ENCODE assay signal across 8 mouse cellular contexts in the genomic region with DNA sequence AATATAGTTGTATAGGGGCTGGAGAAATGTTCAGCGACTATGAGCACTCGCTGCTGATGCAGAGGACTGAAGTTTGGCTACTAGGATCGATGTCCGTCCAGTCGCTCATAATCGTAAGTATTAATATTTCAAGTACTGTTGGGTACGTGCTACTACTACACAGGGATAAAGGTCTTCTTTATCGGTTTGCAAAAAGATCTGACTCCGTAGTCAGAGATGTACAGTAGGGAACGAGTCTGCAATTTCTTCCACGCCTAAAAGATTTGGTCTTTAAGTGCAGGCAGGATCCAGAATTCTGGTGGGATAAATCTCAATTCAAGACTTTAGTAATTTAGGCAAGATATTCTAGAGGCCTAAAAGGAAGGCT. TPM values are rescaled to one million over a fixed set of nuclear protein-coding genes. Genes with fewer than 3 reads are reported as not detected.
DNase-seq lines count a peak whose midpoint lies in the region; ATAC-seq and TF ChIP-seq lines count a peak whose summit lies in the region.

No protein-coding gene starts in this region.

- no peak for TF ChIP-seq POLR2A in heart, adult 2 months (IDR thresholded peaks at IDR 0.05; ENCODE audit: insufficient read depth, low read depth, low read length)

- peak; percentile 30 for ATAC-seq in forebrain, embryonic 13.5 days
- peak; percentile 20; the same call in 1 of the 2 replicates for ATAC-seq in liver, embryonic 14.5 days (ENCODE audit: insufficient read depth)

- TF ChIP-seq CTCF in heart, adult 2 months (IDR thresholded peaks at IDR 0.05): no peak
- TF ChIP-seq CTCF in C2C12 (IDR thresholded peaks at IDR 0.05; ENCODE audit: control insufficient read depth, insufficient read depth, insufficient read length): no peak
- no peak for TF ChIP-seq CTCF in liver, embryonic 14.5 days (IDR thresholded peaks at IDR 0.05; ENCODE audit: low read depth)

- no peak for DNase-seq in heart, adult 2 months
- DNase-seq in heart, adult 9 months (ENCODE audit: low spot score in 2 of 2): no peak
- no peak for DNase-seq in liver, embryonic 14.5 days (ENCODE audit: low read depth in 3 of 3, low spot score in 3 of 3)
- no peak for DNase-seq in right cerebral cortex, postnatal 10 days (ENCODE audit: low spot score in 2 of 2)
- DNase-seq in layer of hippocampus, adult 9-10 months (ENCODE audit: low spot score): no peak
- DNase-seq in right cerebral cortex, postnatal 25 days: no peak

- no peaks in the 10 kb centered on the region for H3K27me3 ChIP-seq in heart, adult 2 months (ENCODE audit: control insufficient read depth, insufficient read depth, low read length)
- no peaks in the 10 kb centered on the region for H3K27me3 ChIP-seq in C2C12 (ENCODE audit: control insufficient read depth, insufficient read depth, insufficient read length)
- H3K27me3 ChIP-seq in forebrain, embryonic 13.5 days: no peaks in the 10 kb centered on the region
- H3K27me3 ChIP-seq in liver, embryonic 14.5 days (ENCODE audit: control insufficient read depth, insufficient read depth, low read length): no peaks in the 10 kb centered on the region

- 0 out of 2 replicates have a peak overlapping the region, but pooled peaks have one; percentile 12 for H3K9ac ChIP-seq in heart, adult 2 months (ENCODE audit: low read depth, low read length)
- H3K9ac ChIP-seq in forebrain, embryonic 13.5 days: peak overlapping the region; percentile 89
- H3K9ac ChIP-seq in liver, embryonic 14.5 days (replicated peaks): peak overlapping the region; percentile 59

- H3K36me3 ChIP-seq in heart, adult 2 months (ENCODE audit: control insufficient read depth, insufficient read depth, low read length): peaks cover 16% of the 10 kb centered on the region
- H3K36me3 ChIP-seq in C2C12 (ENCODE audit: control insufficient read depth, insufficient read depth): peaks cover 19% of the 10 kb centered on the region
- H3K36me3 ChIP-seq in forebrain, embryonic 13.5 days (ENCODE audit: poor library complexity, severe bottlenecking): no peaks in the 10 kb centered on the region; the same call in 1 of the 2 replicates
- no peaks in the 10 kb centered on the region for H3K36me3 ChIP-seq in liver, embryonic 14.5 days (replicated peaks; ENCODE audit: control insufficient read depth, insufficient read depth, low read depth)

- WGBS in heart, adult 2 months: 42% methylated on average over 11 of the region's 11 CpGs
- WGBS in forebrain, embryonic 13.5 days: 56% methylated on average over 11 of the region's 11 CpGs
- 45% methylated on average over 11 of the region's 11 CpGs for WGBS in liver, embryonic 14.5 days (ENCODE audit: insufficient replicate concordance)

- no peak for TF ChIP-seq EP300 in heart, adult 2 months (IDR thresholded peaks at IDR 0.05; ENCODE audit: insufficient read depth, low read depth, low read length)
- no peak for TF ChIP-seq EP300 in liver, embryonic 14.5 days (IDR thresholded peaks at IDR 0.05; ENCODE audit: low read depth)

- H3ac ChIP-seq in C2C12 (ENCODE audit: control insufficient read depth, insufficient read length, low read depth): no peak overlapping the region

- H3K27ac ChIP-seq in heart, adult 2 months: peak overlapping the region; percentile 97
- H3K27ac ChIP-seq in forebrain, embryonic 13.5 days: peak overlapping the region; percentile 67
- H3K27ac ChIP-seq in liver, embryonic 14.5 days: no peak overlapping the region; the same call in 1 of the 2 replicates

- H3K4me3 ChIP-seq in heart, adult 2 months: peak overlapping the region; percentile 88
- peak overlapping the region; percentile 99 for H3K4me3 ChIP-seq in C2C12 (ENCODE audit: insufficient read depth, poor library complexity, severe bottlenecking)
- H3K4me3 ChIP-seq in forebrain, embryonic 13.5 days: peak overlapping the region; percentile 85
- peak overlapping the region; percentile 56 to 93 for H3K4me3 ChIP-seq in liver, embryonic 14.5 days (ENCODE audit: insufficient read depth in 1 of 2, low read depth in 2 of 2, low read length in 2 of 2)

- H3K79me3 ChIP-seq in C2C12 (ENCODE audit: low read depth): peaks cover 45% of the 10 kb centered on the region

- intact Hi-C loops in heart, adult 2 months (cut with DNase I): loop anchor here (1.0 to 5.0 kb wide), 2 partner anchors 14 to 47 kb away; a partner anchor contains a TSS

- H3K4me1 ChIP-seq in heart, adult 2 months (ENCODE audit: control insufficient read depth, insufficient read depth, low read length): peaks cover 5% of the 10 kb centered on the region; the same call in 1 of the 2 replicates
- peaks cover 31% of the 10 kb centered on the region for H3K4me1 ChIP-seq in forebrain, embryonic 13.5 days
- peaks cover 0 to 14% of the 10 kb centered on the region in 2 experiments; a peak in 2 of 4 replicates for H3K4me1 ChIP-seq in liver, embryonic 14.5 days (replicated peaks; ENCODE audit: control insufficient read depth in 2 of 2, insufficient read depth in 2 of 2, low read length in 1 of 2)

- peak overlapping the region; percentile 92 for H3K4me2 ChIP-seq in forebrain, embryonic 13.5 days
- H3K4me2 ChIP-seq in liver, embryonic 14.5 days (ENCODE audit: low read depth): peak overlapping the region; percentile 75

- H3K79me2 ChIP-seq in heart, adult 2 months (replicated peaks; ENCODE audit: control insufficient read depth, insufficient read depth, low read length): peaks cover 2% of the 10 kb centered on the region; the same call in 1 of the 2 replicates
- peaks cover 48% of the 10 kb centered on the region for H3K79me2 ChIP-seq in C2C12 (ENCODE audit: control insufficient read depth, insufficient read depth)

- H3K9me3 ChIP-seq in forebrain, embryonic 13.5 days (replicated peaks): no peaks in the 10 kb centered on the region
- no peaks in the 10 kb centered on the region for H3K9me3 ChIP-seq in liver, embryonic 14.5 days (ENCODE audit: control insufficient read depth, low read length)

TF ChIP-seq in C2C12, 6 proteins besides CTCF, POLR2A, EP300 and RAD21:
- TF ChIP-seq MAX (IDR thresholded peaks at IDR 0.05): no peak
- no peak for TF ChIP-seq CEBPB (IDR thresholded peaks at IDR 0.05; ENCODE audit: low read depth)
- TF ChIP-seq MYOG (IDR thresholded peaks at IDR 0.05; ENCODE audit: control insufficient read depth, extremely low read depth, insufficient read length): no peak
- TF ChIP-seq MYOD1 (IDR thresholded peaks at IDR 0.05; ENCODE audit: control insufficient read depth, insufficient read length, low read depth): no peak
- no peak for TF ChIP-seq FOSL1 (IDR thresholded peaks at IDR 0.05; ENCODE audit: insufficient read depth, low read length, poor library complexity, severe bottlenecking)
- TF ChIP-seq USF1 (IDR thresholded peaks at IDR 0.05; ENCODE audit: low read depth): no peak

RNA-seq across cellular contexts. Expression of a gene that starts 0.3 kb away (rescaled TPM):
- 10 to 100 TPM; 10.4 to 11.4 TPM for total RNA-seq in heart, adult 2 months (2021)
- polyA plus RNA-seq in heart, adult 2 months (2012; rRNA removed): 11.9 and 12.6 TPM in 2 replicates
- 12.2 TPM for polyA plus RNA-seq in C2C12 (2012; fragmentation: generic; extraction: Trizol)
- 22.1 and 23.7 TPM in 2 replicates for polyA plus RNA-seq in forebrain, embryonic 13.5 days (2015; fragmentation: Nextera tagmentation; extraction: Ambion mirVana)
- 2.5 and 3.1 TPM in 2 replicates for polyA plus RNA-seq in liver, embryonic 14.5 days (2012; rRNA removed)
- polyA plus RNA-seq in liver, embryonic 14.5 days (2014; fragmentation: Nextera tagmentation; extraction: Ambion mirVana): 3.8 and 4.1 TPM in 2 replicates

RNA-seq across cellular contexts. Expression of a gene that starts 13.9 kb away (rescaled TPM):
- 10 to 100 TPM; 25.0 to 28.2 TPM for total RNA-seq in heart, adult 2 months (2021)
- polyA plus RNA-seq in heart, adult 2 months (2012; rRNA removed): 34.9 and 42.4 TPM in 2 replicates
- polyA plus RNA-seq in C2C12 (2012; fragmentation: generic; extraction: Trizol): 21.5 TPM
- 33.0 and 36.6 TPM in 2 replicates for polyA plus RNA-seq in forebrain, embryonic 13.5 days (2015; fragmentation: Nextera tagmentation; extraction: Ambion mirVana)
- 9.8 and 10.2 TPM in 2 replicates for polyA plus RNA-seq in liver, embryonic 14.5 days (2012; rRNA removed)
- polyA plus RNA-seq in liver, embryonic 14.5 days (2014; fragmentation: Nextera tagmentation; extraction: Ambion mirVana): 14.9 and 16.6 TPM in 2 replicates

RNA-seq across cellular contexts. Expression of a gene that starts 56.4 kb away (rescaled TPM):
- 10 to 100 TPM; 51.7 to 59.9 TPM for total RNA-seq in heart, adult 2 months (2021)
- polyA plus RNA-seq in heart, adult 2 months (2012; rRNA removed): 118 and 172 TPM in 2 replicates
- polyA plus RNA-seq in C2C12 (2012; fragmentation: generic; extraction: Trizol): 72.0 TPM
- polyA plus RNA-seq in forebrain, embryonic 13.5 days (2015; fragmentation: Nextera tagmentation; extraction: Ambion mirVana): 69.6 and 78.1 TPM in 2 replicates
- polyA plus RNA-seq in liver, embryonic 14.5 days (2012; rRNA removed): 17.9 and 18.3 TPM in 2 replicates
- polyA plus RNA-seq in liver, embryonic 14.5 days (2014; fragmentation: Nextera tagmentation; extraction: Ambion mirVana): 16.7 and 20.4 TPM in 2 replicates

Comparison
In these comparisons a context has a peak if more than half of its experiments do, and no peak if none do; other contexts are left out.
1. H3K9ac ChIP-seq: peak in every context shown above with its lines; median percentile 89 in forebrain, embryonic 13.5 days; 59 in liver, embryonic 14.5 days; 12 in heart, adult 2 months.